Mouse (Mus musculus): ENCODE data around the gene Ddb1.

Ddb1 gene

GRCm38 (mm10) chr19:10591659-10592377, 13.3 kb upstream of the Ddb1 start:
- DNase-seq (ENCODE audit: low spot score in 2 of 2) = no peak

DNA sequence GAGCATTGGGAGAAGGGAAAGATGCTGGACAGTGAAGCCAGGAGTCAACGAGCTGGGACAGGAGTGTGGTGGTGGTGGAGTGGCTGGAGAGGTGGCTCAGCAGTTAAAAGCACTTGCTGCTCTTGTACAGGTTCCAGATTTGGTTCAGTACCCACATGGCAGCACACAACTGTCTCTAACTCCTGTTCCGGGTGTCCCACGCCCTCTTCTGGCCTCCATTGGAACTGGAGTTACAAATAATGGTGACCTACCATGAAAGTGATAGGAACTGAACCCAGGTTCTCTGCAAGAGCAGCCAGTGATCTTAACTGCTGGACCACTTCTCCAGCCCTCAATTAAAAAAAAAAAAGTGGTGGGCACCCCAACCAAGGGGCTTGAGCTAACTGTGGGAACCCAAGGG, 6.9 kb upstream of the Ddb1 start:
- no peak for DNase-seq (ENCODE audit: low spot score in 2 of 2)

DNA sequence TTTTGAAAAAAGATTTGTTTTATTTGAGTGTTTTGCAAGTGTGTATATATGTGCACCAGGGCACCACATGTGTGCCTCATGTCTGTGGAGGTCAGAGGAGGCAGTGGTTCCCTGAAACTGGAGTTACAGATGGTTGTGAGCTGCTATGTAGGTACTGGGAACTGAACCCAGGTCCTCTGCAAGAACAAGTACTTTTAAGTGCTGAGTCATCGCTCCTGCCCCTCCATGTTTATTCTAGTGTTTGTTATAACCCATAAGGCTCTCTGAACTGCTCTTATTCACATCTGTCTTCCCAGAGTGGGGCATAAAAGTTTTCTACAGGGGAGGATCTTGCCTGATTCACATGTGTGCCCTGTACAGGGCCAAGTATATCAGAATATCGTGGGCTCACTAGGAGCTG, 5.5 kb upstream of the Ddb1 start:
- DNase-seq (ENCODE audit: low spot score in 2 of 2) = no peak

- DNase-seq (ENCODE audit: low spot score in 2 of 2) = no peak
Measured at GRCm38 (mm10) chr19:10602247-10602769, 2.8 kb upstream of the Ddb1 start.

GRCm38 (mm10) chr19:10602787-10603186, 2.3 kb upstream of the Ddb1 start:
- peak; percentile 75 to 84 for DNase-seq (ENCODE audit: low spot score in 2 of 2)

- DNase-seq (ENCODE audit: low spot score in 2 of 2) = no peak
Measured at GRCm38 (mm10) chr19:10603660-10604523, 1.2 kb upstream of the Ddb1 start.

- no peak for DNase-seq (ENCODE audit: low spot score in 2 of 2)
Measured at GRCm38 (mm10) chr19:10604534-10604933, 593 bp upstream of the Ddb1 start.

GRCm38 (mm10) chr19:10605901-10606622, 935 bp downstream of the Ddb1 start:
- no peak for DNase-seq (ENCODE audit: low spot score in 2 of 2)

DNA sequence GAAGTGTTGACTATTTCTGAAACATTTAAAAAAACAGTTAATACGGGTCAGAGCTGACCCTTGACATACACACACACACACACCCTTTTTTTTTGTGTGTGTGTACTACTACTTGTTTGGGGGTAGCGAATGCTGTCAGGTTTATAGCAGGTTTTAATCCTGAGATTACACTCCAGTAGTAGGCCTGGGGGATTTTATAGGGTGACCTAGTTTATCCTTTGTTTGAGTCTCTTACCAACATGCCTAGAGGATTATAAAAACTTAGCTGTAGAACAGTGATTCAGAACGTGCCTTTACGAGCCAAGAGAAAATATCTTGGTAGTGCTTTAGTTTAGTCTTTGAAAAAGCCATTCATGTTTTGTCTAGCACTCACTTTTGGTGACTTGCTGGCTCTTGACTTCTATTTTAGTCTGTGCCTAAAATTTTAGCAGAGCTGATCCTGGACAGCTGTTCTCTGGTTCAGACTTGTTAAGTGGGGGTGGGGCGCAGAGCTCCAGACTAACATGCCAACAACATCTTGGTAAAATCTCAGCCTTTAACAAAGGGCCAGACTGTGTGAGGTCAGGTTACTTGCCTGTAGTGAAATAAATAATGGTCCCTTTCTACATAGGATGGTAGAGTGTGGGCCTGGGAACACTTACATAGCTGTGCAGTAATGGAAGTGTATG, 3.6 kb downstream of the Ddb1 start:
- no peak for DNase-seq (ENCODE audit: low spot score in 2 of 2)

- DNase-seq (ENCODE audit: low spot score in 2 of 2) = no peak
Measured at GRCm38 (mm10) chr19:10634106-10634871, 29.2 kb downstream of the Ddb1 start, which contains the start of gene Vwce. Gene Vwce, plus strand, starts transcription at chr19:10634213.

DNA sequence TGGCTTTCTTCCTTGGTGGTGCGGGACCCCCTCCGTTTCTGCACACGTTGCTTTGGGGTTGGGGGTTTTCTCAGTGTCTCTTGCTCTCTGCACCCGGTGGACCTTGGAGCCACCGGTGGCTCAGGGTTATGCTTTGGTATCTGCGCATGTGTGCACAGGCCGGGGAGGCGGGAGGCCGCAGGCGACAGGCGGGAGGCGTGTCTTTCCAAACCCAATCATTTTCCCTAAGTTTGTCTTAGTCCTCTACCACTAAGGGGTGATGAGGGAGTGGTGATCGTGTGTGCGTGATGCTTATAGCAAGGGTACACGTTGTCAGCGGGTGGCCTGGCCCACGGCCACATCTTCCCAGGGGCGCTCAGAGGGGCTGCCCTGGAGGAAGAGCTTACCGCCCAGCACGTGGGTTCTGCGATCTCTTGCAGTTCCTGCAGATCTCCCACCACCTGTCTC, 29.8 kb downstream of the Ddb1 start:
- no peak for DNase-seq (ENCODE audit: low spot score in 2 of 2)

DNA sequence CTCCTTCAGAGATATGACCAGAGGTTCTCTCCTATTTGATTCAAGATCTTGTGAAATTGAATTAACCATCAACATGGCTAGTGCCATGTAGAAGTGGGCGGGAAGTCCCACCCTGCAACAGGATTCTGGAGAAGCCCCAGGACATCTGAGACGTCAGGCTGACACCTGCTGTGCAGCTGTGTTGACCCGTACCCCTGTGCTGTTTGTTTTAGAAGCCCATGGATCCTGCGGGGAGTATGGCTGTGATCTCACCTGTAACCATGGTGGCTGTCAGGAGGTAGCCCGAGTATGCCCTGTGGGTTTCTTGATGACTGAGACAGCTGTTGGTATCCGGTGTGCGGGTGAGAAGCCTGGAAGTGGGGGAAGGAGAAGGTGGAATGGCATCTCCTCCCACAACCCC, 32.7 kb downstream of the Ddb1 start:
- no peak for DNase-seq (ENCODE audit: low spot score in 2 of 2)

GRCm38 (mm10) chr19:10640080-10640479, 35.0 kb downstream of the Ddb1 start:
- no peak for DNase-seq (ENCODE audit: low spot score in 2 of 2)

GRCm38 (mm10) chr19:10640589-10641378, 35.7 kb downstream of the Ddb1 start:
- no peak for DNase-seq (ENCODE audit: low spot score in 2 of 2)

DNA sequence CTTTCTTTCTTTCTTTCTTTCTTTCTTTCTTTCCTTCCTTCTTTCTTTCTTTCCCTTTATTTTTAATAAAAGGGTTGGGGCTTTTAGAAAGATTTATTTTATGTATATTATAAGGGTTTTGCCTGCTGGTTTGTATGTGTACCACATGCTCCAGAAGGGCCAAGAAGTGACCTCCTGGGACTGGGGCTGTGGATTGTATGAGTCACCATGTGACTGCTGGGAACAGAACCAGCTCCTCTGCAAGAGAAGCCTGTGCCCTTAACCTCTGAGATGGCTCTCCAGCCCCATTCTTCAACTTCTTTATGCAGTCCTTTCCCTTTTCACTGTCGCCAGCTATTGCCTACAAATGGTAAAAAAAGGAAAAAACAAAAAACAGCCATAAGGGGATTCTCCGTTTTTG, 40.5 kb downstream of the Ddb1 start:
- no peak for DNase-seq (ENCODE audit: low spot score in 2 of 2)

DNA sequence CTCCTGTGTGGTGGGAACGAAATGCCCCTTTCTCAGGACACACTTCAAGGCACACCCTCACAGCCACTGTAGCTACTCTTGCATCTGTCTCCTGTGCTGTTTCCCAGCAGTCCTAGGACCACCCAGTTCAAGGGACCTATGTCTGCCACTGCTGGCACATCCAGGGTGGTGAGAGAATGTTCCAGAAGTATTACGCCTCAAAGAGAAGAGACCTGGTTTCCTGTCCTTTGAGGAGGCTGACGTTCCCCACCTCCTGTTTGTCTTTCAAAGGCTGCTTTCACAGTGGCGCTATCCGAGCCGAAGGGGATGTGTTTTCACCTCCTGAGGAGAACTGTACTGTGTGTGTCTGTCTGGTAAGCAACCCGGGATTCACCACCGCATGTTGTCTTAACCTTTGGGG, 43.0 kb downstream of the Ddb1 start:
- no peak for DNase-seq (ENCODE audit: low spot score in 2 of 2)

GRCm38 (mm10) chr19:10656058-10656457, 50.9 kb downstream of the Ddb1 start:
- no peak for DNase-seq (ENCODE audit: low spot score in 2 of 2)

DNA sequence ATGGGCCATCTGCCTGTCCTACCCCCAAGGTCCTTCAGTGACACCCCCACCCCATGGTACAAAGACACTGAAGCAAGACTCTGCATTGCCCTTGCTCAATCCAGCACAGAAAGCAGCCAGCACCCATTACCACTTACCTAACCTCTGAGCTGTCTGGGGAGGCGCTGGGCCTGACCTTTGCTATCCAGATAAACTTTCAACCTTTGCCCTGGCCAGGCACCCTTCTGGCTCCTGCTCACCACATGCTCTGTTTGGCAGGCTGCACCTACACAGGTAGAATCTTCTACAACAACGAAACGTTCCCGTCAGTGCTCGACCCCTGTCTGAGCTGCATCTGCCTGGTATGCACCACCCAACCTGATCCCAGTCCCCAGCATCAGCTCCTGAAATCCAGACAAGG, 52.6 kb downstream of the Ddb1 start:
- DNase-seq (ENCODE audit: low spot score in 2 of 2) = no peak

DNA sequence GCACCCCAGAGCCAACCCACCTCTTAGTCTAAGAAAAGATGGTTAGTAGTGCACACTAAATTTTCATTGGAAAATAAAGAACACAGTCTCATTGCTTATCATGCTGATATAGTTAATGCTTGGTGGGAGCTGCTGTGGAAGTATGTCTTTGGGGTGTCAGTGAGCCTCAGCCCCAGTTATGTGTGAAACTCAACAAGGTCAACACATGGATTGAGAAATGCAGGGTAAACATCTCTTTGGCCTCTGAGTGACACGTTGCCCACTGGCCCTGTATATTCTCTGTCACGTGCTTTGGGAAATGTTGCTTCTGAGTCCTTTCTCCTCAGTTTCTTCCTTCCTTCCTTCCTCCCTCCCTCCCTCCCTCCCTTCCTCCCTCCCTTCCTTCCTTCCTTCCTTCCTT, 53.3 kb downstream of the Ddb1 start:
- no peak for DNase-seq (ENCODE audit: low spot score in 2 of 2)

DNA sequence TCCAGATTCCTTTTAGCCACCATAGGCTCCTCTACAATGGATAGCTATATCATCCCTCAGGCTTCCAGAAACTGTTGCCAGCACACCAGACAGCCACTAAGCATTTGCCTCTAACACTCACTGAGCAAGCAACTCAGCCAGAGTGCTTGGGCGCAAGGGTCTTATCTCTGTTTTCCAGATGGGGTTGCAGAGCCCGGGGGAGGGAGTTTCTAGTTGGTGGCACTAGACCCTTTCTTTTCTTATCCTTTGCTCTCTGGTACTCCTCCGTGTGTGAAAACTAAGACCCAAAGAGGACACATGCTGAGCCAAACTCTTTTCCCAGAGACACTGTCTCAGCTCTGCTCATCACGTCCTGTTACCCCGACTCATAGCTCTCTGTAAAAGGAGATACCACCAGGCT, 56.2 kb downstream of the Ddb1 start:
- DNase-seq (ENCODE audit: low spot score in 2 of 2) = no peak
